Mouse (Mus musculus): ENCODE results near the gene Socs1.
"Not testable (repeated sequence)": the region's sequence is repeated elsewhere in the genome, so short reads cannot be mapped to it uniquely, and the experiment has no call there.

Socs1 gene

GRCm38 (mm10) chr16:10785371-10786231, at the start of gene Socs1:
Gene Socs1, minus strand, starts transcription at chr16:10785536.
- DNase-seq: peak; percentile 95 to 98

GRCm38 (mm10) chr16:10834542-10834910, 49.2 kb upstream of the Socs1 start:
- no peak for DNase-seq

GRCm38 (mm10) chr16:10828461-10828805, 43.1 kb upstream of the Socs1 start:
- peak in 1 of 2 experiments; percentile 48 for DNase-seq

GRCm38 (mm10) chr16:10827766-10828460, 42.6 kb upstream of the Socs1 start:
- DNase-seq: peak; percentile 52 to 54

GRCm38 (mm10) chr16:10827269-10827668, 41.9 kb upstream of the Socs1 start:
- DNase-seq: peak; percentile 52 to 56

- no peak for DNase-seq
Observed at GRCm38 (mm10) chr16:10825840-10826239, 40.5 kb upstream of the Socs1 start.

- no peak for DNase-seq
Observed at GRCm38 (mm10) chr16:10824536-10824935, 39.2 kb upstream of the Socs1 start.

GRCm38 (mm10) chr16:10821387-10821786, 36.1 kb upstream of the Socs1 start:
- no peak for DNase-seq

GRCm38 (mm10) chr16:10819966-10820365, 34.6 kb upstream of the Socs1 start:
- DNase-seq: no peak

GRCm38 (mm10) chr16:10818579-10819135, 33.3 kb upstream of the Socs1 start:
- DNase-seq: no peak

GRCm38 (mm10) chr16:10814864-10815263, 29.5 kb upstream of the Socs1 start:
- no peak for DNase-seq

- peak in 1 of 2 experiments; percentile 47 for DNase-seq
Observed at GRCm38 (mm10) chr16:10813726-10814125, 28.4 kb upstream of the Socs1 start.

GRCm38 (mm10) chr16:10812865-10813371, 27.6 kb upstream of the Socs1 start, which contains the start of gene Gm11172:
Gene Gm11172, plus strand, starts transcription at chr16:10812915.
- no peak for DNase-seq

- DNase-seq: no peak
Observed at GRCm38 (mm10) chr16:10810376-10810775, 25.0 kb upstream of the Socs1 start.

- DNase-seq: peak; percentile 74 to 85
Observed at GRCm38 (mm10) chr16:10805789-10806527, 20.6 kb upstream of the Socs1 start, which contains the start of gene Prm1. Gene Prm1, minus strand, starts transcription at chr16:10805839.

- DNase-seq: not testable (repeated sequence)
Observed at GRCm38 (mm10) chr16:10802420-10802819, 17.1 kb upstream of the Socs1 start.

GRCm38 (mm10) chr16:10796034-10796433, 10.7 kb upstream of the Socs1 start, which contains the start of gene Prm2:
Gene Prm2, minus strand, starts transcription at chr16:10796134.
- DNase-seq: no peak

GRCm38 (mm10) chr16:10790702-10791101, 5.4 kb upstream of the Socs1 start, which contains the start of gene Prm3:
Gene Prm3, minus strand, starts transcription at chr16:10790914.
- DNase-seq: no peak

- DNase-seq: no peak
Observed at GRCm38 (mm10) chr16:10788866-10789265, 3.5 kb upstream of the Socs1 start.

GRCm38 (mm10) chr16:10788271-10788670, 2.9 kb upstream of the Socs1 start, which contains the start of gene Tnp2:
Gene Tnp2, minus strand, starts transcription at chr16:10788660.
- DNase-seq: peak; percentile 72 to 77

GRCm38 (mm10) chr16:10787548-10788058, 2.3 kb upstream of the Socs1 start:
- DNase-seq: no peak

All from thymus, postnatal 36 days (tissue).